Mouse (Mus musculus) intestine, embryonic 14.5 days (tissue): ENCODE results near the gene Setx. TPM values are rescaled to one million over a fixed set of nuclear protein-coding genes. Genes with fewer than 3 reads are reported as not detected.

ENCODE experiments used
- ATAC-seq: fragments of 200-750 bp; cut with Nextera tagmentation; replicated peaks from 2 replicates; pipeline ENCODE4 v1.8.0; 2017; ENCODE audit warnings: low read depth, moderate number of reproducible peaks, moderate TSS enrichment, moderate library complexity; ENCODE audit not compliant: low FRiP score, low TSS enrichment
- DNase-seq: peaks from one replicate; pipeline ENCODE4 v3.0.0-alpha.2; 2018; ENCODE audit warnings: low spot score
- H3K27ac ChIP-seq: fragments of 300-500 bp; sonication (generic); 2 replicates; pipeline ENCODE4 v1.5.1; 2014; ENCODE audit warnings: low read depth, mild to moderate bottlenecking, control low read depth
- H3K27me3 ChIP-seq: fragments of 300-500 bp; sonication (generic); replicated peaks from 2 replicates; pipeline ENCODE4 v1.6.1; 2014; ENCODE audit warnings: low read length, control low read depth; ENCODE audit not compliant: control insufficient read depth, insufficient read depth
- H3K36me3 ChIP-seq: fragments of 300-500 bp; sonication (generic); 2 replicates; pipeline ENCODE4 v1.6.1; 2014; ENCODE audit warnings: low read length, control low read depth; ENCODE audit not compliant: control insufficient read depth, insufficient read depth
- H3K4me1 ChIP-seq: fragments of 300-500 bp; sonication (generic); replicated peaks from 2 replicates; pipeline ENCODE4 v1.6.1; 2014; ENCODE audit warnings: low read length, control low read depth, mixed read lengths; ENCODE audit not compliant: control insufficient read depth, insufficient read depth
- H3K4me2 ChIP-seq: fragments of 300-500 bp; sonication (generic); 2 replicates; pipeline ENCODE4 v1.6.1; 2014; ENCODE audit warnings: low read length
- H3K4me3 ChIP-seq: fragments of 300-500 bp; sonication (generic); 2 replicates; pipeline ENCODE4 v1.5.1; 2014; ENCODE audit warnings: low read depth, low read length, control low read depth, mixed read lengths
- H3K9ac ChIP-seq: fragments of 300-500 bp; sonication (generic); 2 replicates; pipeline ENCODE4 v1.6.1; 2014; ENCODE audit warnings: mild to moderate bottlenecking, low read length
- H3K9me3 ChIP-seq: fragments of 300-500 bp; sonication (generic); 2 replicates; pipeline ENCODE4 v1.6.1; 2016; ENCODE audit warnings: low read length, control low read depth; ENCODE audit not compliant: control insufficient read depth
- WGBS: fragments of 180-500 bp; shearing (Covaris S2); extraction: QIAGEN DNeasy Blood & Tissue Kit; methylation state at CpG from one replicate; pipeline ENCODE4 v1.1.7; 2014; 5-methylcytosine and 5-hydroxymethylcytosine counted together
- polyA plus RNA-seq: library from polyadenylated mRNA; unstranded; fragments of >200 nt; fragmentation: Nextera tagmentation; extraction: Ambion mirVana; gene quantifications from 2 replicates; pipeline ENCODE4 v1.2.1, GENCODE M21; 2014

The Setx gene
- polyA plus RNA-seq, 1 experiment from 2014 or later: 14.1 TPM

- no peak for ATAC-seq
- no peak overlapping the region for H3K27ac ChIP-seq
- H3K9me3 ChIP-seq: no peaks in the 10 kb centered on the region
- no peak overlapping the region for H3K4me3 ChIP-seq
- no peak overlapping the region for H3K9ac ChIP-seq
- no peak overlapping the region for H3K4me2 ChIP-seq
- 66% methylated on average over 3 of the region's 3 CpGs for WGBS
- H3K27me3 ChIP-seq: no peaks in the 10 kb centered on the region
- 0 out of 2 replicates have a peak, but pooled peaks cover 7% of the 10 kb centered on the region for H3K36me3 ChIP-seq
- no peak for DNase-seq
- H3K4me1 ChIP-seq: peaks cover 9% of the 10 kb centered on the region
Measured at GRCm38 (mm10) chr2:29122446-29122845, 1.5 kb upstream of the Setx start.

- WGBS: 0% methylated on average over 18 of the region's 24 CpGs
- no peaks in the 10 kb centered on the region for H3K27me3 ChIP-seq
- no peak for DNase-seq
- peak overlapping the region; percentile 69 for H3K4me2 ChIP-seq
- no peak for ATAC-seq
- H3K4me3 ChIP-seq: peak overlapping the region; percentile 76
- H3K9ac ChIP-seq: peak overlapping the region; percentile 44
- H3K4me1 ChIP-seq: peaks cover 9% of the 10 kb centered on the region
- peaks cover 20% of the 10 kb centered on the region; the same call in 1 of the 2 replicates for H3K36me3 ChIP-seq
- no peaks in the 10 kb centered on the region for H3K9me3 ChIP-seq
- H3K27ac ChIP-seq: peak overlapping the region; percentile 75; the same call in 1 of the 2 replicates
Measured at GRCm38 (mm10) chr2:29124571-29124935, 572 bp downstream of the Setx start.

- Histone ChIP-seq H3K4me3 (peak overlapping the region; percentile 76), H3K36me3 (peaks cover 25% of the 10 kb centered on the region), H3K27ac (peak overlapping the region; percentile 88), H3K4me2 (peak overlapping the region; percentile 69), H3K4me1 (peaks cover 9% of the 10 kb centered on the region), H3K9ac (peak overlapping the region; percentile 78), H3K27me3 (no peaks in the 10 kb centered on the region), H3K9me3 (no peaks in the 10 kb centered on the region)
- WGBS: under 1% methylated on average over 80 of the region's 81 CpGs
- DNase-seq (peak; percentile 99), ATAC-seq (peak; percentile 99)
Measured at GRCm38 (mm10) chr2:29124936-29125701, 1.1 kb downstream of the Setx start.

- Histone ChIP-seq H3K9me3 (no peaks in the 10 kb centered on the region), H3K9ac (no peak overlapping the region), H3K4me3 (no peak overlapping the region), H3K36me3 (peaks cover 56% of the 10 kb centered on the region), H3K27ac (no peak overlapping the region), H3K4me2 (no peak overlapping the region), H3K27me3 (no peaks in the 10 kb centered on the region), H3K4me1 (peaks cover 7% of the 10 kb centered on the region)
- ATAC-seq (no peak), DNase-seq (no peak)
- 96% methylated on average over 7 of the region's 7 CpGs for WGBS
Measured at GRCm38 (mm10) chr2:29130118-29130899, 6.3 kb downstream of the Setx start.

GRCm38 (mm10) chr2:29135161-29135560 is 11.2 kb downstream of the Setx start:
- H3K27ac ChIP-seq: no peak overlapping the region

GRCm38 (mm10) chr2:29151941-29152340 is 28.0 kb downstream of the Setx start:
- ATAC-seq: no peak
- H3K27ac ChIP-seq: no peak overlapping the region
- no peak overlapping the region for H3K4me2 ChIP-seq
- 64% methylated on average over 2 of the region's 2 CpGs for WGBS
- DNase-seq: no peak
- H3K4me3 ChIP-seq: no peak overlapping the region
- no peak overlapping the region for H3K9ac ChIP-seq
- H3K9me3 ChIP-seq: no peaks in the 10 kb centered on the region
- peaks cover 93% of the 10 kb centered on the region for H3K36me3 ChIP-seq
- H3K27me3 ChIP-seq: no peaks in the 10 kb centered on the region
- H3K4me1 ChIP-seq: no peaks in the 10 kb centered on the region

More at GRCm38 (mm10) chr2:29135161-29135560, 11.2 kb downstream of the Setx start:
- H3K9me3 ChIP-seq: no peaks in the 10 kb centered on the region
- DNase-seq: no peak
- H3K27me3 ChIP-seq: no peaks in the 10 kb centered on the region
- no peak for ATAC-seq
- no peak overlapping the region for H3K9ac ChIP-seq
- no peak overlapping the region for H3K4me2 ChIP-seq
- H3K4me1 ChIP-seq: no peaks in the 10 kb centered on the region
- H3K36me3 ChIP-seq: peaks cover 50% of the 10 kb centered on the region
- H3K4me3 ChIP-seq: no peak overlapping the region

GRCm38 (mm10) chr2:29168067-29168466 is 44.1 kb downstream of the Setx start:
- DNase-seq: no peak
- WGBS: 91% methylated on average over 5 of the region's 5 CpGs
- no peak overlapping the region for H3K4me3 ChIP-seq
- no peak overlapping the region for H3K9ac ChIP-seq
- no peak for ATAC-seq
- H3K4me2 ChIP-seq: no peak overlapping the region
- peaks cover 73% of the 10 kb centered on the region for H3K36me3 ChIP-seq
- no peaks in the 10 kb centered on the region for H3K27me3 ChIP-seq
- H3K27ac ChIP-seq: no peak overlapping the region
- no peaks in the 10 kb centered on the region for H3K4me1 ChIP-seq
- no peaks in the 10 kb centered on the region for H3K9me3 ChIP-seq

GRCm38 (mm10) chr2:29174887-29175286 is 50.9 kb downstream of the Setx start:
- no peak overlapping the region for H3K9ac ChIP-seq
- no peaks in the 10 kb centered on the region for H3K27me3 ChIP-seq
- 78% methylated on average over 3 of the region's 3 CpGs for WGBS
- H3K4me2 ChIP-seq: no peak overlapping the region
- no peaks in the 10 kb centered on the region for H3K4me1 ChIP-seq
- peaks cover 95% of the 10 kb centered on the region for H3K36me3 ChIP-seq
- DNase-seq (no peak), ATAC-seq (no peak)
- H3K9me3 ChIP-seq: no peaks in the 10 kb centered on the region
- H3K27ac ChIP-seq: no peak overlapping the region
- no peak overlapping the region for H3K4me3 ChIP-seq
